Mouse (Mus musculus) liver, embryonic 14.5 days (tissue): ENCODE results near the gene Kyat1.

ENCODE experiments used
- CTCF ChIP-seq: IDR thresholded peaks from 2 replicates; pipeline ENCODE4 v1.5.1; 2016; ENCODE audit warnings: antibody characterized with exemption, low read depth, control low read depth
- EP300 ChIP-seq: IDR thresholded peaks from 2 replicates; pipeline ENCODE4 v1.6.1; 2016; ENCODE audit warnings: antibody characterized with exemption, low read depth

- TF ChIP-seq CTCF (no peak), EP300 (no peak)
Observed at GRCm38 (mm10) chr2:30211408-30212168, 5.9 kb upstream of the Kyat1 start.
